Comparison of ENCODE assay signal across 8 mouse cellular contexts in the genomic region with DNA sequence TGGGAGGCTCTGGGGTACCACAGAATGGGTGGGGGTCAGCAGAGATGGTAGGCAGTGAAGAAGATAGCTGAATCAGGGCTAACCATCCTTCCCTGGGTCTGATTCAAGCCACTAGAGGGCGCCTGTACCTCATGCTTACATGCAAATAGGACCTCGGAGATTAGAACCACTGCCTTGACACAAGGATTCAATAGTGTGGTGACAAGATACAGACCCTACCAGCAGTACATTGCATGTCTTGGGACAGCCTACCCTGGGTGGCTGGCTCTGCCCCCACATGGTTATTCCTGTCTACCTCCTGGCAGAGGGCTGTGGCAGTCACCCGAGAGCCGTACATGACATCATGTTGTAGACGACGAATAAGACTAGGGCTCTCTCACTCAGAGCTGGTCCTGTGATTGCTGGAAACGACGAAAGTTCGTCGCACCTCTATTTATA. TPM values are rescaled to one million over a fixed set of nuclear protein-coding genes. Genes with fewer than 3 reads are reported as not detected.
DNase-seq lines count a peak whose midpoint lies in the region; ATAC-seq and TF ChIP-seq lines count a peak whose summit lies in the region.

No protein-coding gene starts in this region.

- H3K4me3 ChIP-seq in bone marrow macrophage, adult 2 months (ENCODE audit: insufficient read depth, low read length) = no peak overlapping the region
- H3K4me3 ChIP-seq in heart, embryonic 11.5 days (ENCODE audit: low read depth, low read length) = no peak overlapping the region
- no peak overlapping the region for H3K4me3 ChIP-seq in kidney, embryonic 15.5 days (replicated peaks)
- no peak overlapping the region for H3K4me3 ChIP-seq in limb, embryonic 14.5 days (replicated peaks; ENCODE audit: low read length)
- no peak overlapping the region for H3K4me3 ChIP-seq in stomach, embryonic 15.5 days (replicated peaks)

- H3K9me3 ChIP-seq in heart, embryonic 11.5 days (replicated peaks; ENCODE audit: control insufficient read depth, low read length) = no peaks in the 10 kb centered on the region
- H3K9me3 ChIP-seq in kidney, embryonic 15.5 days (replicated peaks) = no peaks in the 10 kb centered on the region
- no peaks in the 10 kb centered on the region for H3K9me3 ChIP-seq in limb, embryonic 14.5 days (ENCODE audit: control insufficient read depth, low read length)
- no peaks in the 10 kb centered on the region for H3K9me3 ChIP-seq in stomach, embryonic 15.5 days

- 40% methylated on average over 10 of the region's 10 CpGs for WGBS in heart, embryonic 11.5 days (ENCODE audit: insufficient replicate concordance)
- WGBS in kidney, embryonic 15.5 days = 51% methylated on average over 10 of the region's 10 CpGs
- 41% methylated on average over 10 of the region's 10 CpGs for WGBS in limb, embryonic 14.5 days
- 44% methylated on average over 10 of the region's 10 CpGs for WGBS in stomach, embryonic 15.5 days

- H3K4me2 ChIP-seq in heart, embryonic 11.5 days = peak overlapping the region; percentile 33; the same call in 1 of the 2 replicates
- no peak overlapping the region for H3K4me2 ChIP-seq in kidney, embryonic 15.5 days
- no peak overlapping the region for H3K4me2 ChIP-seq in limb, embryonic 14.5 days (replicated peaks; ENCODE audit: low read depth, low read length, severe bottlenecking)
- H3K4me2 ChIP-seq in stomach, embryonic 15.5 days = no peak overlapping the region

- peak; percentile 44 to 52 for DNase-seq in CD8-positive naive resting alpha-beta T cell, adult 2 months (ENCODE audit: low read depth in 2 of 2, low spot score in 2 of 2)
- peak; percentile 61 for DNase-seq in limb, embryonic 14.5 days (ENCODE audit: low spot score)

- no peaks in the 10 kb centered on the region for H3K27me3 ChIP-seq in heart, embryonic 11.5 days (ENCODE audit: control insufficient read depth, insufficient read depth, low read length)
- H3K27me3 ChIP-seq in kidney, embryonic 15.5 days = no peaks in the 10 kb centered on the region
- H3K27me3 ChIP-seq in limb, embryonic 14.5 days (ENCODE audit: control insufficient read depth, insufficient read depth, low read length) = no peaks in the 10 kb centered on the region
- H3K27me3 ChIP-seq in stomach, embryonic 15.5 days (replicated peaks) = no peaks in the 10 kb centered on the region

- H3K9ac ChIP-seq in heart, embryonic 11.5 days (ENCODE audit: low read depth, low read length) = no peak overlapping the region; the same call in 1 of the 2 replicates
- no peak overlapping the region for H3K9ac ChIP-seq in kidney, embryonic 15.5 days
- no peak overlapping the region for H3K9ac ChIP-seq in limb, embryonic 14.5 days (ENCODE audit: low read depth, low read length, severe bottlenecking)
- no peak overlapping the region for H3K9ac ChIP-seq in stomach, embryonic 15.5 days

- no peaks in the 10 kb centered on the region; the same call in 1 of the 2 replicates for H3K36me3 ChIP-seq in heart, embryonic 11.5 days (ENCODE audit: control insufficient read depth, insufficient read depth, low read length)
- peaks cover 8% of the 10 kb centered on the region; the same call in 1 of the 2 replicates for H3K36me3 ChIP-seq in kidney, embryonic 15.5 days
- H3K36me3 ChIP-seq in limb, embryonic 14.5 days (ENCODE audit: control insufficient read depth, insufficient read depth, low read length) = peaks cover 19% of the 10 kb centered on the region
- H3K36me3 ChIP-seq in stomach, embryonic 15.5 days = peaks cover 5% of the 10 kb centered on the region; the same call in 1 of the 2 replicates

- H3K27ac ChIP-seq in bone marrow macrophage, adult 2 months (ENCODE audit: insufficient read depth, low read depth, low read length) = no peak overlapping the region
- H3K27ac ChIP-seq in heart, embryonic 11.5 days (ENCODE audit: low read depth, low read length) = 0 out of 2 replicates have a peak overlapping the region, but pooled peaks have one; percentile 11
- H3K27ac ChIP-seq in kidney, embryonic 15.5 days = no peak overlapping the region
- H3K27ac ChIP-seq in limb, embryonic 14.5 days (replicated peaks; ENCODE audit: low read depth, low read length) = peak overlapping the region; percentile 10
- no peak overlapping the region for H3K27ac ChIP-seq in stomach, embryonic 15.5 days

- peak; percentile 57 for TF ChIP-seq CTCF in bone marrow macrophage, adult 2 months (IDR thresholded peaks at IDR 0.05; ENCODE audit: low read depth, low read length)

- ATAC-seq in erythroblast, adult 5-6 weeks (replicated peaks; ENCODE audit: low FRiP score, poor library complexity, severe bottlenecking) = peak; percentile 67; the same call in 1 of the 2 replicates
- ATAC-seq in heart, embryonic 11.5 days (replicated peaks; ENCODE audit: insufficient number of reproducible peaks, low FRiP score, low TSS enrichment) = peak; percentile 66; the same call in 1 of the 2 replicates
- peak; percentile 9; the same call in 1 of the 2 replicates for ATAC-seq in kidney, embryonic 15.5 days (replicated peaks; ENCODE audit: low FRiP score)
- ATAC-seq in limb, embryonic 14.5 days (ENCODE audit: low FRiP score, low read depth) = peak; percentile 24
- ATAC-seq in monocyte, adult 5-6 weeks (replicated peaks; ENCODE audit: insufficient number of reproducible peaks, low FRiP score, low TSS enrichment, poor library complexity, severe bottlenecking) = peak; percentile 62
- ATAC-seq in stomach, embryonic 15.5 days (ENCODE audit: insufficient read depth, low FRiP score, low read depth) = peak; percentile 23; the same call in 1 of the 2 replicates

- no peaks in the 10 kb centered on the region for H3K4me1 ChIP-seq in bone marrow macrophage, adult 2 months (ENCODE audit: control insufficient read depth, insufficient read depth, low read length)
- H3K4me1 ChIP-seq in heart, embryonic 11.5 days (ENCODE audit: control insufficient read depth, insufficient read depth, low read length) = peaks cover 9% of the 10 kb centered on the region; the same call in 1 of the 2 replicates
- H3K4me1 ChIP-seq in kidney, embryonic 15.5 days = peaks cover 27% of the 10 kb centered on the region
- H3K4me1 ChIP-seq in limb, embryonic 14.5 days (ENCODE audit: control insufficient read depth, insufficient read depth, low read length) = peaks cover 23% of the 10 kb centered on the region
- H3K4me1 ChIP-seq in stomach, embryonic 15.5 days = peaks cover 28% of the 10 kb centered on the region

- no peak for TF ChIP-seq POLR2A in bone marrow macrophage, adult 2 months (IDR thresholded peaks at IDR 0.05; ENCODE audit: borderline replicate concordance, low read depth, low read length)
- TF ChIP-seq POLR2A in limb, embryonic 14.5 days (IDR thresholded peaks at IDR 0.05; ENCODE audit: borderline replicate concordance, extremely low read depth, insufficient read depth, insufficient read length) = no peak

RNA-seq across cellular contexts. Expression of a gene that starts 30.6 kb away (rescaled TPM):
- 80.0 and 87.9 TPM in 2 replicates for polyA plus RNA-seq in bone marrow macrophage, adult 2 months (2012; ENCODE audit: insufficient read depth, insufficient read length, missing spikeins)
- 17.9 and 24.9 TPM in 2 replicates for total RNA-seq in erythroblast, adult 5-6 weeks (2015; ENCODE audit: low replicate concordance)
- 19.8 and 20.2 TPM in 2 replicates for total RNA-seq in erythroblast, adult 5-6 weeks (2017; ENCODE audit: low replicate concordance)
- polyA plus RNA-seq in heart, embryonic 11.5 days (2014; fragmentation: Nextera tagmentation; extraction: Ambion mirVana) = 25.3 and 31.0 TPM in 2 replicates
- 37.5 and 39.5 TPM in 2 replicates for polyA plus RNA-seq in kidney, embryonic 15.5 days (2015; fragmentation: Nextera tagmentation; extraction: Ambion mirVana)
- polyA plus RNA-seq in limb, embryonic 14.5 days (2012; rRNA removed) = 19.4 and 19.9 TPM in 2 replicates
- 27.6 and 28.1 TPM in 2 replicates for polyA plus RNA-seq in limb, embryonic 14.5 days (2014; fragmentation: Nextera tagmentation; extraction: Ambion mirVana)
- total RNA-seq in monocyte, adult 5-6 weeks (2017) = 123 to 195 TPM (median 136 TPM) in 3 replicates
- 34.0 and 38.4 TPM in 2 replicates for polyA plus RNA-seq in stomach, embryonic 15.5 days (2015; fragmentation: Nextera tagmentation; extraction: Ambion mirVana)

RNA-seq across cellular contexts. Expression of a gene that starts 49.1 kb away (rescaled TPM):
- 15.7 and 21.3 TPM in 2 replicates for polyA plus RNA-seq in bone marrow macrophage, adult 2 months (2012; ENCODE audit: insufficient read depth, insufficient read length, missing spikeins)
- 1.7 and 4.0 TPM in 2 replicates for total RNA-seq in erythroblast, adult 5-6 weeks (2015; ENCODE audit: low replicate concordance)
- 3.5 and 3.8 TPM in 2 replicates for total RNA-seq in erythroblast, adult 5-6 weeks (2017; ENCODE audit: low replicate concordance)
- 13.9 and 16.2 TPM in 2 replicates for polyA plus RNA-seq in heart, embryonic 11.5 days (2014; fragmentation: Nextera tagmentation; extraction: Ambion mirVana)
- polyA plus RNA-seq in kidney, embryonic 15.5 days (2015; fragmentation: Nextera tagmentation; extraction: Ambion mirVana) = 22.1 and 24.6 TPM in 2 replicates
- 8.8 and 10.7 TPM in 2 replicates for polyA plus RNA-seq in limb, embryonic 14.5 days (2012; rRNA removed)
- 16.1 and 19.0 TPM in 2 replicates for polyA plus RNA-seq in limb, embryonic 14.5 days (2014; fragmentation: Nextera tagmentation; extraction: Ambion mirVana)
- total RNA-seq in monocyte, adult 5-6 weeks (2017) = 2.9 to 10.9 TPM (median 6.6 TPM) in 3 replicates
- 21.5 and 22.3 TPM in 2 replicates for polyA plus RNA-seq in stomach, embryonic 15.5 days (2015; fragmentation: Nextera tagmentation; extraction: Ambion mirVana)

RNA-seq across cellular contexts. Expression of a gene that starts 49.2 kb away (rescaled TPM):
- 12.0 and 12.6 TPM in 2 replicates for polyA plus RNA-seq in bone marrow macrophage, adult 2 months (2012; ENCODE audit: insufficient read depth, insufficient read length, missing spikeins)
- total RNA-seq in erythroblast, adult 5-6 weeks (2015; ENCODE audit: low replicate concordance) = 2.1 and 5.6 TPM in 2 replicates
- total RNA-seq in erythroblast, adult 5-6 weeks (2017; ENCODE audit: low replicate concordance) = 0.85 and 6.0 TPM in 2 replicates
- 10.5 and 12.1 TPM in 2 replicates for polyA plus RNA-seq in heart, embryonic 11.5 days (2014; fragmentation: Nextera tagmentation; extraction: Ambion mirVana)
- polyA plus RNA-seq in kidney, embryonic 15.5 days (2015; fragmentation: Nextera tagmentation; extraction: Ambion mirVana) = 14.6 and 16.8 TPM in 2 replicates
- 13.7 and 18.6 TPM in 2 replicates for polyA plus RNA-seq in limb, embryonic 14.5 days (2012; rRNA removed)
- polyA plus RNA-seq in limb, embryonic 14.5 days (2014; fragmentation: Nextera tagmentation; extraction: Ambion mirVana) = 19.4 and 20.3 TPM in 2 replicates
- total RNA-seq in monocyte, adult 5-6 weeks (2017) = 7.6 to 8.8 TPM (median 8.0 TPM) in 3 replicates
- polyA plus RNA-seq in stomach, embryonic 15.5 days (2015; fragmentation: Nextera tagmentation; extraction: Ambion mirVana) = 13.7 and 15.9 TPM in 2 replicates

Comparison
In these comparisons a context has a peak if more than half of its experiments do, and no peak if none do; other contexts are left out.
1. H3K27ac ChIP-seq: peak in heart, embryonic 11.5 days (single experiment) and limb, embryonic 14.5 days (single experiment); none in bone marrow macrophage, adult 2 months (single experiment), kidney, embryonic 15.5 days (single experiment) and stomach, embryonic 15.5 days (single experiment).
2. ATAC-seq: peak in every context shown above with its lines; median percentile 67 in erythroblast, adult 5-6 weeks; 66 in heart, embryonic 11.5 days; 62 in monocyte, adult 5-6 weeks; 24 in limb, embryonic 14.5 days; 23 in stomach, embryonic 15.5 days; 9 in kidney, embryonic 15.5 days.